Mouse (Mus musculus): ENCODE measurements at regions not wholly inside any gene's neighbourhood (a gene's known extent, or its start where the extent isn't known, plus 50 kb on each side); places are given as distances from the start of the nearest gene placed in this dataset.

DNA sequence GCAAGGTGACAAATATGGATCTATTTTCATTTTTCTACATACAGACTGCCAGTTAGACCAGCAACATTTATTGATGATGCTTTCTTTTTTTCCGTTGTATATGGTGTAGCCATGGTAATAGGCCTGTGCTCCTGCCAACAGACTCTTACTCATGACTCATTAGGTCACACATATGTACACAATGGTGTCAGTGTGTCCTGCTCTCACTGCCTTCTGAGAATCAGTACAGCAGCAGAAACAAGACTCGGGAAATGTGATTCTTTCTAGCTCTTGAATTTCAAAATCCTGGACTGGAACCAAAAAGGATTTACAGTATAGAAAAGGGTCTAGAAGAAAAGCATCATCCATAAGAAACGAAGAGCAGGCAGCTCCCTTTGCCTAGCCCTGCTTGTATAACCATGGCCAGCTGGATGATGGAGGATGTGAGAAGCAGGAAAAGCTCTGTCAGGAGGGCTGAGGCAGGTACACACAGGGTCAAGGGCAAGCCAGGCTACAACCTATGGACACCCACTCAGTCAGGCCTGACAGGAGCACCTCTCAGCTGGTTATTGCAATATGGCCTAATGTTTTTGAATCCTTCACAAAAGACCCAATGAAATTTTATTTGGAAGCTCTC, 132.2 kb downstream of the Tmem17 start:
- DNase-seq (ENCODE audit: low spot score), result no peak

DNA sequence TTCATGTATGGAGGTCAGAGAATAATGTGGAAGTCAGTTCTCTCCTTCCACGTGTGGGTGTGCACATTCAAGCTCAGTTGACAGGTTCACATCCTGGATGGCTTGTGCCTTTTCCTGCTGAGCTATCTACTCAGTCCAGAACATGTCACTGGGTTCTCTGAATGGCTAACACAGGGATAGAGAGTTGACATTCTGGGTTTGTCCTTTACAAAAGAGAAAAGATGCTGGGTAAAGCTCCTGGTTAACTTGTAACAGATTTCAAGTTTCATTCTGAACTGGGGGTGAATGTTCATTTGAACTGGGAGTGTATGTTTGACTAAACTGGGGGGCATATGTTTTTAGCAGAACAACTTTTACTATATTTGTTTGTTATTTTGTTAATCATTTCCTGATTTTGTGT, 133.0 kb downstream of the Tmem17 start:
- no peak for DNase-seq (ENCODE audit: low spot score)

DNA sequence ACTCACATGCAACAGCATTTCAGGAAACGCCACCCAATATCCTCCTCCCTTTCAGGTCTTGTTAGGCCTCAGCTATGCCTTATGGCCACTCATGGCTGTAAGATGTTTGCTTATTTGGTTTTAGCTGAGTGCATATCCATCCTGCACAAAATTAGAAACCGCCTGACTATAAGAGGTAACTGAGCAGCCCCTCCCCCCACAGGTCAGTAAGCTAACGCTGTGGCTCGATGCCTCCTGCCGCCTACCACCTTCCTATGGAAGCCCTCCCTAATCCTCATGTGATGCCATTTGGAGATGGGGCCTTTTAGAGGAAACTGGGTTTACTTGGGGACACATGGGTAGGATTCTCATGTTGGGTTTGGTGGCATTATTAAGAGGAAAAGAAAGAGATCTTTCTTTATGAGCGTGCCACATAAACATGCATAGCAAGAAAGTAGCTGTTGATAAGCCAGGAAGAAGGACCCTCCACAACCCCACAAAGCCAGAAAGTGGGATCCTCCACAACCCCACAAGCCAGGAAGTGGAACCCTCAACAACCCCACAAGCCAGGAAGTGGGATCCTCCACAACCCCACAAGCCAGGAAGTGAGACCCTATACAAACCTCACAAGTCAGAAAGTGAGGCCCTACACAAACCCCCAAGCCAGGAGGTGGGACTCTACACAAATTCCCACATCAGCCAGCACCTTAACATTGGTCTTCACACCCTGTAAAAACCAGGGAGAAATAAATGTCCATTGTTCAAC, 134.5 kb downstream of the Tmem17 start:
- DNase-seq (ENCODE audit: low spot score), result no peak

DNA sequence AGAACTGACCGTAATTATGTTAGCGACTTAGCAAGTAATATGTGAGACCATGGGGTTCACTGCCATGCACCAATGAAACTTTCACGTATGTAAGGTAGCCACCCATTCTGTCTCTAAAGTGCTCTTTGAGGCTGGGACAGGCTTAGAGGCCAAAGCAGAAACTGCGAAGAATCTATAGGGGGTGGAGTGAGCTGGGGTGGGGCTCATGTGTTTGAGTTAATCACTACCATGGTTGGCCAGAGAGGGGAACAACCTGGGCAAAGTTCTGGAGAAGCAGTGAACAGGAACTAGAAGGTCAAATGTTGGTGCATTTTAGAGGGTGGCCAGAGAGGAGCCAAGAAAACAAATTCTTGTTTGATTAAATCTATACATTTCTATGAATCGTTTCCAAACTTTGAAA, 136.4 kb downstream of the Tmem17 start:
- no peak for DNase-seq (ENCODE audit: low spot score)

DNA sequence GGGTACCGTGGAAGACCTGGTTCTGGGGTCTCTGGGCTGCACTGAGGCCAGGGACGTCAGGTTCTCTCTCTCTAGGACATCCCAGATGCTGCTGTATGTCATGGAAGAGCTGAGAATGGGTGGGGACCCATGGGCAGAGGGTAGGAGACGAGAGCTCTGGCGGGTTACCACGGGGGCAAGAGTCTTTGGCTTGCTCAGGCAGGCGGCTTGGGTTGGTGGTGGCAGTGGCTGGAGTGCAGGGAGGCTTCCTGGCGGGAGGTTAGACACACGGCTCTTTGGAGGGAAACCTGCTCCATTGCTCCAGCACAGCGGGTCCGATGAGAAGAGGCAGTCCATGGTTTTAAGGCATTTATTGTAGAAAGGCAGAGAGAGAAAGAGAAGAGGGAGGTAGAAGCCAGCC, 138.9 kb downstream of the Tmem17 start:
- peak; percentile 38 for DNase-seq (ENCODE audit: low spot score)

DNA sequence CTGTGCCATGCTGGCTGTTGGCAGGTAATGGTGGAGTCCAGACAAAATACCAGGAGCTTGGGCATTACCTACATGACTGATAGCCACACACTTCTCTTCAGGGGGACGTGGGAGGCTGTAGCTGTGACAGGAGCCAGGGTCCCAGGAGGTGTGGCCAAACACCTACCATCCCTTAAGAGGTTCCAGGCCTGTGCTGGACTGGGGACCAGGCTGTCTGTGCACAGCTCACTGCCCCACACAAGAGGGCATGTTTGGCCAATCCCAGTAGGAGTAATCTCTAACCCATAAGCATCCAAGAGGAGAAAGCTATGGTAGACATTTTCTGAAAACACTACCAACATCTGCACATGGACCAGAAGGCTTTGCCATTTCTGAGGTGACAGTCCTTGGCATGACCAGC, 139.4 kb downstream of the Tmem17 start:
- no peak for DNase-seq (ENCODE audit: low spot score)

DNA sequence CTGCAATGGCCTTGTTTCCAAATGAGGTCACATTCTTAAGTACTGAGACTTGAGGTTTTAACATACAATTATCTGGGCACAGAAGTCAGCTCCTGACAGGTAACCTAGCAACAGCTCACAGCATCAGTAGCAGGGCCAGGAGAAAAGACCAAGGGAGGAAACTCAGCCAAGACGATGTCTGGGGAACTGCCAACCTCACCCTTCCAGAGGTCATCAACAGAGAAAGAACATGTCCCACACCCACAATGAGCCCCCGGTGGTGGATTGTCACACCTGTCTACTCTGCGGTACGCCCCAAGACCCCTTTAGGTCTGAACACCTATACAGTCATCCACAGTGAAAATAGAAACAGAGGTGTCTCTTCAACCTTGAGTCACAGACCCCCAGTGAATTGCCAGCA, 140.0 kb downstream of the Tmem17 start:
- DNase-seq (ENCODE audit: low spot score), result no peak

DNA sequence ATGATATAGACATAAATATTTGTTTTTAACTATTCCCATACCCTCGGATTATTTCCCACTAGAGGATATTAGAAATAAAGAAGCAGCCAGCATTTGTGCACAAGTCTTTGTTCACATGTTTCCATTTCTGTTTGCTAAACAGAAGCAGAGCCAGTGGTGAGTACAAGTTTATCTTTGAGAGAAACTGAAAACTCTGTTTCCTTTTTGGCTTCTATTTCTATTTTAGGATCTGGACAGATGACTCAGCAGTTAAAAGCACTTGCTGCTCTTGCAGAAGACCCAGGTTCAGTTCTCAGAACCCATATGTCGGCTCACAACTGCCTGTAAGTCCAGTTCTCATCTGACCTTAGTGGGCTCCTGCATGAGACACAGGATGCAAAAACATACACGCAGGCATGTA, 141.0 kb downstream of the Tmem17 start:
- DNase-seq (ENCODE audit: low spot score), result no peak

DNA sequence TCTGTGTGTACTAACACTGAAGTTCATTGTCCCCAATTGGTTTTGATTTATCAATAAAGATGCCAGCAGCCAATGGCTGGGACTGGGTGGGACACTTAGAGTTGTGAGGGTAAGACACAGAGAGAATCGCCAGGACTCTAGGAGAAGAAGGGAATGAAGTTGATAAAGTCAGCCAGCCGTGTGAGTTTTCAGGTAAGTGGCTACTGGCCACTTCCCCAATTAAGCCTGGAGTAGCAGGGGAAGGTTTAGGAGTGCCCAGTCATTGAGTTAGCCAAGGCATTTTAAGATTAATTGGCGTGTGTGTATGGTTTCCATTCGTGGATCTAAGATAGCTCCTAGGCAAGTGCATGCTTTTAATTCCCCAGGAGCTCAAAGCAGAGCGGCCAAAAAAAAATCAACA, 141.5 kb downstream of the Tmem17 start:
- no peak for DNase-seq (ENCODE audit: low spot score)

DNA sequence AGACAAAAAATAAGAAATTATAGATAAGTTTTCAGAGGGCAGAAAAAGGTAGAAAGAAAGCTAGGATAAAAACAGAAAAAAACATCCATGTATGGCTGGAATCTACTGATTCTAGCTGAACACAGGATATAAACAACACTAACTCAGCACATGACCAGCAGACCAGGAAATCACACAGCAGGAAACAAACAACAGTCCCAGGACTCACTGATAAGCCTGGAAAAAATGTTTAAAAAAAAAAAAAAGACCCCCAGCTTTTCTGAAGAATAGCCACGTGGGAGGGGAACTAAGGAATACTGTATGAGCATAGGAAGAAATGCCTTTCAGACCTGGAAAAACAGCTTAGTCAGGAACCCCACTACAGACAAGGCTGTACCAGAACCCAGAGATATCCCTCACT, 145.7 kb downstream of the Tmem17 start:
- no peak for DNase-seq (ENCODE audit: low spot score)

DNA sequence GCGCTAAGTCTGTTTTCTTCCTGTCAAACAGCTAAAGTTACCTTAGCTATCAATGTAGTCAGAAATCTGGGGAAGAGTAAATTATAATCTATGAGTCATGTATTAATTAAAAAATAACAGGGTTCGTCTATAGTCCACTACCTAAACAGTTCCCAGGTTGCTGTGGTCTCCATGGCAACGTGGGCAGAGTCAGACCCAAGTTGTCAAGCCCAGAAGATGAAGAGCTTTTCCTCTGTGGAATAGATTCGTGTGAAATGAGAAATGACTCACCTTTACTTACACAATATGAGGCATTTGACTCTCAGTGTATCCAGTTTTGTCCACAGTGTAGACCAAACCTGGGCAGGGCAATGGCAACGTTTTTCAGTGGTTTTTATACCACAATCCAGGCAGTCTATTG, 149.2 kb downstream of the Tmem17 start:
- no peak for DNase-seq (ENCODE audit: low spot score)

DNA sequence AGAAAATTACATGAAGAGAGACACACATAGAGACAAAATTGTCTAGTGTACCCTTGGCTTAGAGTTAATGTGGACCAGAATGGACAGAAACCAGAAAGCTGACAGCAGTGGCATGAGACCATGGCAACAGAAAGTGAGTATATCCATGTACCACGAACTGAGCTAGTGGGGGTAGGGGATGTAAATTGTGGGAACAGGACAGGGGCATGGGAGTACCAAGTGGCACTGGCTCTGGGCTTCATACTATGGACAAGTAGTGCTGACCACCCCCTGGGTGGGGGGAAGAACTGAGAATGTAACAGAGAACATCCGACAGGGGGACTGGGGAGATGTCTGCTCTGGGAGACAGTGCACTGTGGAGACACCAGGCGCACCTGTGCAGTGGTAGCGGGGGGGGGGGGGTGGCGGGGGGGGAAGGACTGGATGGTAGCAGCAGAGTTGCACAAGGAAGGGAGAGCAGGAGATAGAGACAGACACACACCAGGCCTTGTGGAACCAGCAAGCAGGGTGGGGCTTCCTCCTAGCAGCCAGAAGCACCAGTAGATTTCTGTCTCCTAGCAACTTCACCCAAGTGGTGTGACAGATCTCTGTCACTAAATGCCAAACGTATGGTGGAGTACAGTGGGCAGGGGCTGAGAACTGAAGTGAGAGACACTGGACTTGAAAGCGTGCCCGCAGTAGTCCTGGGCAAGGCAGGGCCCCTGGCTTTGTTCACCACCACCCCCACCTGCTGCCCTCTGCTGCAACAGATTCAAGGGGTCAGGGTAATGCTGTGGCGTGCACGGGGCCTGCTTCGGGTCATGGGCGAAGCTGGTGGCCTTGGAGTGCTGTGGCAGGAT, 150.0 kb downstream of the Tmem17 start:
- no peak for DNase-seq (ENCODE audit: low spot score)

DNA sequence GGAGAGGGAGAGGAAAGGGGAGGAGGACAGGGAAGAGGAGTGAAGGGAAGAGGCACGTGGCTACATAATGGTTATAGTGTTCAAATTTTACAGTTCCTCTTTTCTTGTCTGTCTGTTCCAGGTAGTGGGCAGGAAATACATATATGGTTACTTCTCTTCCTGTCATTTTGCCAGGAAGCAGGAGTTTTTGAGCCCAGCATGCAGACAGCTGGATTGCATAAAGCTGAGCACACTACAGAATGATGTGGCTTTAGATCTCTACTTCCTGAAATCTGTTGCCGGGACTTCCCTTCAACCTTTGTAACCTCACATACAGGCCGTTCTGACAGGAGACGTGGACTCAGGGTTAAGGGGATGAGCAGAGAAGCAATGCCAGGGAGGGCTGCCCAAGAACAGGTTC, 154.1 kb downstream of the Tmem17 start:
- DNase-seq (ENCODE audit: low spot score), result no peak

DNA sequence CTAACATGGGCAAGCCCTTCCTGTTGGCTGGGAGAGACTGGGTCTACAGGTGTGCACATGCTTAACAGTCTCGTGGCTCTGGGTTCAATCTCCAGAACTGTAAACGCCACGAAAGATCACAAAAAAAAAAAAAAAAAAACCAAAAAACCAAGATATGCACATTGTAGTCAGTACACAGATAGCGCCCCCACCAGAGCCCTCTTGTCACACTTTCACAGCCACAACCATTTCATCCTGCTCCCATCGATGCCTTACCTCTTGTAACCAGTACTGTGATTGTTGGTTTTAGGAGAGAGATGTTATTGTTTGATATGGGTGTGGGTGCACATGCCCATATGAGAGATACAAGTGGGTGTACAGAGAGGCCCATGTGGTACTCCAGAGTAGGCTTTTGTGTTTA, 154.5 kb downstream of the Tmem17 start:
- DNase-seq (ENCODE audit: low spot score), result no peak

DNA sequence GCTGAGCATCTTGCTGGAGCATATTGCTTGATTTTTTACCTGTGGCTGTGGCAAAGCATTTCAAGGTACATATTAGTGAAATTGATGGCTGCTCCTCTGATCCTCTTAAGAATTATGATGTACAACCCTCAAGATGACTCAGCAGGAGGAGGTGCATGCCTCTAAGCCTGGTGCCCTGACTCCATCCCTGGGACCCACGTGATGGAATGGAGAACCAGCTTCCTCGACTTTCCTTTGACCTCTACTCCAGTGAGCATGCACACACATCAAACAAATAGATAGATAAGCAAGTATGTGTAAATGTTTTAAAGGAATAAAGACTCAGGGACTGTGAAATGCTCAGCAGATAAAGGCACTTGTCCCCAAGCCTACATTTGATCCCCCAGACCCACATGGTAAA, 156.3 kb downstream of the Tmem17 start:
- no peak for DNase-seq (ENCODE audit: low spot score)

DNA sequence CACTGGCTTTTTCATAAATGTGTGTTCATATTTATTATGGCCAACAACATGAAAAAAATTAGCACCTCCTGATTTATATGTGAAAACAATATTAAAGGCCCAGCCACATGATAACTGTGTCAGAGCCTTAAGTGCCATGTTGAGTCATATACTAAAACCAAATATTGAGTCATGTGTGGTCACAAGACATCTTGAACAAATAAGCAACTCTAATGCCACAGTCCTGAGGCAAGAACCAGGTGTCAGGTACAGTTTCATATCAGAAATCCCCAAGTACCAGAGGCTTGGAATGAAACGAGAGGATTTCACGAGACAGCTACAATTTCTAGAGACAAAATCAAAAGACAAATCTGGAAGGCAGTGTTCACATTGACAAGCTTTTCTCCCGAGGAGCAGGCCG, 157.4 kb downstream of the Tmem17 start:
- DNase-seq (ENCODE audit: low spot score), result no peak

DNA sequence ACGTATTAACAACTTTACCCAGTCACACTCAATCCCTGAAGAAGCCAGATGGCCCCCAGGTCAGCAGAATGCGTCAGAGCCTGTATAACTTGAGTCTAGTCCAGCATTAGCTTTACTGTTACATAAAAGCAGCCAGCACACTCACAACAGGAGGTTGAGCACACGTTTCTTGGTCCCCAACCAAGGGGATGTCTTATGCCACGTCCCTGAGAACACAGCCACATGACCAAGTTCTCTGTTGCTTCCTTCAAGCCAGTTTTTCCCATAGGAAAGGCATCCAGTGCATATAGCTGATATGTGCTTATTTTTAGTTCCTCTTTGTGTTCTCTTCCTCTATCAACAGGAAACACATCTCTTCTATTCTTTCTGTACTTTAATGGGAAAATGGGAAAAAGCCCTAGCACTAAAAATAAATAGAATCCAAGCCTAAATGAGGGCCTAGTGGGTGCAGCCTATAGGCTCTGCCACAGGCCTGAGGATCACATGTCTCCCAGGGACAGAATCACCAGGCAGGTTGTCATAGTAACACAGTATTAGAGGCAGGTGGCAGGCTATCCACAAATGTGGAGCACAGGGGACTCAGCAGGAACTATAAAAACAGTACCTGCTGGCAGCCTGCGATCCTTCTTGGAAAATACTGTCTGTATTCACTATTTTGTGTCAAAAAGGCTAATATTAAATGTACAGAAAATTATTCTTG, 160.1 kb downstream of the Tmem17 start:
- DNase-seq (ENCODE audit: low spot score), result no peak

DNA sequence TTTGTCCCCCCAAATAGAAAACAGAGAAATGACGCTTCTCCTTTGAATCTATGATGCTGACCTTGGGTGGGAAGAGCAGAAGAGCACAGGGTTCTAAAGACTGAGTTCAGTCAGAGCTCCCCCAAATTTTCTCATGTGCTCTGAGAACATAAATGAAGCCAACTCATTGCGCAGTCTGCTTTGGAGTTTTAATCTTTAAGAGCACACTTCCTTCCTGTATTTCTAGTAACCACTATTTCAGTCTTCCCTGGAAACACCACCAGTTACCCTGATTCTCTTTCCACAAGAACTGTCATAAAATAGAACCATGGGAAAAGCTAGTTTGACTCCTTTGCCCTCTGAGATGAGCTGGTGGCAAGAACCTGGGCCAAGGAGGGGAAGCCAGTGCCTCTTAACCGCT, 163.2 kb downstream of the Tmem17 start:
- DNase-seq (ENCODE audit: low spot score), result no peak

DNA sequence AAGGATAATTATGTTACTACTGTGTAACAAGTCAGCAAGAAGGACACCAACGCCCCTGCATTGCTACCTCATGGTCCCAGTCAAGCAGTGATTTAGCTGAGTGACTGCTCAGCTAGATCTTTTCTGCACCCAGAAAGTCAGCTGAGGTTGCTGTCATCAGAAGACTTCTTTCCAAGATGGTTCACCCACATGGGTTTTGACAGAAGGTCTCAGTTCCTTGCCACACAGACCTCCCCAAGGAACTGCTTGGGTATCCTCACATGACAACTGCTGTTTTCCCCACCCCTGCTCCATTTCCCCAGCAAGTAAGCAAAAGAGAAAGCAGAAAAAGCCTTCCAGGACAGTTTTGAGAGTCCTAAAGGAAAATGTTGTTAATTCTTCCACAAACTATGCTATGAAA, 163.9 kb downstream of the Tmem17 start:
- no peak for DNase-seq (ENCODE audit: low spot score)

DNA sequence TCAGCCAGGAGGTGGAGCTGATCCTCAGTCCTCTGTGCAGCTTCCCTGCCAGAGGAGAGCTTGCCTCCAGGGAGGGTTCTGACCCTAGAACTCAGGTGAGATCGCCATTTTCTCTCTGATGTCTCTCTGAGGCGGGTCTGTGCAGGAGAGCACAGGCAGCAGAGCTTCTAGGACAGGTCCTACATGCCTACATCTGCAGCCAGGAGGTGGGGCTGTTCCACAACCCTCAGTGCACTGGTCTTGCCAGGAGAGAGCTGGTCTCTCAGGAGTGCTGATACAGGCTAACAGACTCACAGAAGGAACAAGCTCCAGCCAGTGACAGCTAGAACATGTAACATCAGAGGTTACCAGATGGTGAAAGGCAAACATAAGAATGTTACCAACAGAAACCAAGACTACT, 165.4 kb downstream of the Tmem17 start:
- DNase-seq (ENCODE audit: low spot score), result no peak

DNA sequence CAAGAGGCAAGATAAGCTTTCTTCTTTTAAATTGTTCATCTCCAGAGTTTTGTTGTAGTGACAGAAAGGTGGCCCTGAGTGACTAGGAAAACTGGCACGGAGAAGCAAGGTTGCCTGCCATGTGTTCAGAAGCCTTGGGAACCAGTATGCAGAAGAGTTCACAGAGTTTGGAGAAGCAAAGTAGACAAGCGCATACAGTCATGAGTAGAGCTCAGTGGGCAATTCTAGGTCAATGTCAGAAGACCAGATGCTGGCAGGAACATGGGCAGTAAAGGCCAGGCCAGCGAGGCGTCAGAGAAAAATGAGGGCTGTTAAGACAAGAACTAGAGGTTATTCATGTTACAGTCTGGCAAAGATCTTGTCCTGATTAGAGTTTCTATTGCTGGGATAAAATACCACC, 172.7 kb downstream of the Tmem17 start:
- DNase-seq (ENCODE audit: low spot score), result no peak

DNA sequence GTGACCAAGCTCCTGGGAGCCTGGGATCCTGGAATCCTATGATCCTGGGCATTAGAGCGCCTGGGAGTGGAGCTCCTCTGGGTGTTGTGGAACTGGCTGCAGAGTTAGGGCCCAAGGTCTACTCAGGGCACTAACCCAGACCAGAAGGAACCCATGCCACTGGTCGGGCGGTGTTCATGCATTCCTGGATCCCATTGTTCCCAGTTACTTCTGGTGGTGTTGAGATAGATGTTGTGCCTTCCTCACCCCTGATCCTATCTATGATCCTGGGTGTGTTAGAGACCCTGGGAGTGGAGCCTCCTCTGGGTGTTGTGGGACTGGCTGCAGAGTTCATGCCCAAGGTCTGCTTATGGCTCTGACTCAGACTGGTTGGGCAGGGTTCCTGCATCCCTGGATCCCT, 169.9 kb downstream of the B3gnt2 start:
- no peak for DNase-seq (ENCODE audit: low spot score)
